Mouse (Mus musculus) E14TG2a.4 (cell line): ENCODE measurements at regions not wholly inside any gene's neighbourhood (a gene's known extent, or its start where the extent isn't known, plus 50 kb on each side); places are given as distances from the start of the nearest gene placed in this dataset.

ENCODE experiments used
- CTCF ChIP-seq: conservative IDR thresholded peaks from 2 replicates; pipeline ENCODE4 v1.5.1; 2014; ENCODE audit warnings: low read length
- NANOG ChIP-seq: IDR thresholded peaks from 2 replicates; pipeline ENCODE4 v1.6.1; 2014; ENCODE audit warnings: borderline replicate concordance, low read length, mixed read lengths

DNA sequence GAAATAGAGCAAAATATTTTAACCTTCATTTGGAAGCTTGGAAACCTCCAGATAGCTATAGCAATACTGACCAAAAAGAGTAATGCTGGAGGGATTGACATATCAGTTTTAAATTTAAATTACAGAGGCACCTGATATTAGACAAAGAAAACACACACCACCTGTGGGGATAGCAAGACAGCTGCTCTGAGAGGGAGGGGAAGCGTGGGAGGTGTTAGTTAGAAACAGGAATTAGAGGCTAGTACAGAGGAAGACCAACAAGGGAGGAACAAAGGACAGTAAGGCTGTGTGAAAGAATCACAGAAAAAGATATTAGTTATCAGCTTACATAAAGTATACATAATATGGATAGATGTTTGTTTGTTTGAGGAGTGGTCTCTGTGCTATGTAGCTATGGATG, 297.2 kb upstream of the Mef2c start:
- no peak for TF ChIP-seq CTCF
- TF ChIP-seq NANOG = no peak
